Mouse (Mus musculus): ENCODE results near the gene Cisd3.

DNA sequence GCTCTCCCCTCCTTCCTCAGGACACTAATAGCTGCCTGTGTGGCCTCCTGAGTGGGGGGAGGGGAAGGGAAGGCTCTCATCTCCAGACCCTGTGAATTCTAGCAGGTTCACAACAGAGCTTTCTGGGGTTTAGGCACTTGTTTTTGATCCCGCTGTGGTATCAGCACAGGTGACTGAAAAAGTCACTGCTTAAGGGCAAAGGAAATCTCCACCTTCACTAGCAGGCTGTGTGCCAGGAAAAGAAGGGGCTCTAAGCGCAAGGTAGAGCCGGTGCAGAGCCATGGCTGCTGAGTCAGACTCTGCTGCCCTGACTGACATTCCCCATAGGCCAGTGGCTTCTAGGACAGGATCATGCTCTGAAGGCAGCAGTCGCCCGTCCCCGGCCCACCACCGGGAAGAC, 43.1 kb downstream of the Cisd3 start:
- TF ChIP-seq CTCF (IDR thresholded peaks at IDR 0.05; ENCODE audit: low read depth) (no peak), EP300 (IDR thresholded peaks at IDR 0.05; ENCODE audit: low read depth) (no peak)
